Mouse (Mus musculus) mouse trophoblast stem cell (cell line): Measurements from ENCODE around the gene Gm37240.
"Not testable (repeated sequence)": the region's sequence is repeated elsewhere in the genome, so short reads cannot be mapped to it uniquely, and the experiment has no call there.

Source experiments
- in situ Hi-C, 2 experiments: fragments of 300-500 bp; cut with MseI, MboI; formaldehyde crosslinking; loops; 2 replicates in 1 of 2; 3 replicates in 1 of 2; pipeline ENCODE4 v1.15.1; 2025

The Gm37240 gene

DNA sequence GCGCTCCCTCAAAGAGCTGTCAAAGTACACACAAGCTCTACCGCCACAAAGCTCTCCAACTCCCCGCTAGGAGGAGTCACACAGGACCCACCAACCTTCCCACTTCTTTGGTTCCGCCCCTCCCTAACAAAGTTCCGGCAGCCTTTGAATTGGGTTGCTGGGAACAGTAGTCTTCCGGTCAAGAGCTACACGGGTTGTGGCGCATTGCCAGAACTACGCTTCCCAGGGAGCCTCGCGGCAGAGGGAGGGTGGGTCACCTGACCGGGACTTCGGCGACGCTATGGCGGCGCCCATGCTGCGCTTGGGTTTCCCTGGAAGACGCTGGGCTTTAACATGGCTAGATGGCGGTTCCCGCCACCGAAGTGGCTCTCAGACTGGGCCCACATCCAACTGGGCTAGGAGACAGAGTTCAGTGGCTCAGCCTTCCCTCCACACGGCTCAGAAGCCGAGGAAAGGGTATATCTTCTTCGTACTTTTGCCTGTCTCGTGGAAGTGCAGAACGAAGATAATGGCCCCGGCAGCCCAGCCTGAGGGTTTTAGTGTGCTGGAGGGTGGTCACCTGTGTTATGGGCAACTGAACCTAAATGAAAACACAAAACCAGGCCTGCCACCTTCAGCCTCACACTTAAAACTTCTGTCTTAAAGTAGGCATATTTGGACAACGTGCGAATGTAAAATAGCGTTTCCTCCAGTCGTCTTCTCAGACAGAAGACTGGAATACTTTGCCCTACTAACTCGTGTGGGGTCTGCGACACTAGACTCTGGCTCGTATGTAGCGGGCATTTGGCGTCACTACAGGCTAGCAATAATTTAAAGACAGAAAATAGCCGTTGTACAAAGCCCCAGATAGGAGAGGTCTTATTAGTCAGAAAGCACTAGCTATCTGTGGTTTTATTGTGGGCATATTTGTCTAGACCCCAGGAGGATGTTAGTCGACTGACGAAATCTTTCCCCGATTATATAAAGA lies 313.2 kb downstream of the Gm37240 start, which contains the start of gene Gatb:
Gene Gatb, plus strand, starts transcription at position 256 of the 967 bp plus-strand sequence.
- in situ Hi-C loops: no loop called here

DNA sequence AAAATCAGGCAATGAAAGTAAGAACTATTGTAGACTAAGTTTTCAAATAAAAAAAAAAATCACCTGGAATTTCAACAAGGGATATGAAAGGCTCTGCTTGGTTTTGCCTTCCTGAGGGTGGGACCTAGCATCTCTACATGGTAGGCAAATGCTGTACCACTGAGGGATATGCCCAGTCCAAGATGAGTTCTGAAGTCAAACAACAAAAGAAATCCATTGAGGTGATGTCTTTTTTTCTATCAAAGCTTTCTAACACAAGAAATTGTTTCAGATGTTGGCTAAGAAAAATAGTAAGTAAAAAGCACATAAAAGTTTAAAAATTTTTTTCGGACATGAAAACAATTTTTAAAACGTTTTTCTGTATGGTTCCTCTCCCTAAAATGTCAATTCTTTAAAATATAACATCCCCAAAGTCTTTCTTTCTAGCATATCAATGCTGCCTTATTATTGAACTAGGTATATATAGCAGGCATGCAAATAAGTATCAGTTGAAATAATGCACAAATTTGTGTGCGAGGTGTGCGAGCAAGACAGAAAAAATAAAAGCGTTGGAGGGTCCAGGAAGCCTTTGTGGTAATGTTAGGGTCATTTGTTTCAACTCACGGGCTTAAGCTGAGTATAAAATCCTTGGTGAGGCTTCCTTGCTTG lies 314.0 kb downstream of the Gm37240 start:
- in situ Hi-C loops: no loop called here

GRCm38 (mm10) chr3:85572502-85572901 lies 314.8 kb downstream of the Gm37240 start:
- in situ Hi-C loops: not testable (repeated sequence)

DNA sequence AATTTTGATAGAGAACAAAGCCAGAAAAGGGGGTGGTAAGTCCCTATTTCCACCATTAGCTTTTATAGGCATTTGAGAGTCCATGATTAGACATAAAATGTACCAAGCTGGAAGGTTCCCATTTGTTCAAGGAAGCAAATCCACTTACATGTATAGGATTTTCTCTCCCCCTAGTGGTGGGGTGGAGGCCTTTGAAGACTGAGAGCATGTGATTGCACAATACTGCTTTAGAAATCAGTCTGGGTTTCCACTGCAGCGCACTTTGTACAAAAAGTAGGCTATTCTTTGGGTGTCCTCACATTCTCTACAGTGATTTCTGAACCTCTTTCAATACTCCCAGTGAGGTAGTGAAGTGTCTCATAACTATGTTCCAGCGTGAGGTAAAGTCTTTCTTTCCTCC lies 316.0 kb downstream of the Gm37240 start:
- in situ Hi-C loops: no loop called here

- in situ Hi-C loops: loop anchor here in 1 of 2 experiments (10.0 kb wide), 1 partner anchor 640 kb away; no protein-coding TSS in a partner anchor
These were observed 322.7 kb downstream of the Gm37240 start for GRCm38 (mm10) chr3:85564603-85565002.

DNA sequence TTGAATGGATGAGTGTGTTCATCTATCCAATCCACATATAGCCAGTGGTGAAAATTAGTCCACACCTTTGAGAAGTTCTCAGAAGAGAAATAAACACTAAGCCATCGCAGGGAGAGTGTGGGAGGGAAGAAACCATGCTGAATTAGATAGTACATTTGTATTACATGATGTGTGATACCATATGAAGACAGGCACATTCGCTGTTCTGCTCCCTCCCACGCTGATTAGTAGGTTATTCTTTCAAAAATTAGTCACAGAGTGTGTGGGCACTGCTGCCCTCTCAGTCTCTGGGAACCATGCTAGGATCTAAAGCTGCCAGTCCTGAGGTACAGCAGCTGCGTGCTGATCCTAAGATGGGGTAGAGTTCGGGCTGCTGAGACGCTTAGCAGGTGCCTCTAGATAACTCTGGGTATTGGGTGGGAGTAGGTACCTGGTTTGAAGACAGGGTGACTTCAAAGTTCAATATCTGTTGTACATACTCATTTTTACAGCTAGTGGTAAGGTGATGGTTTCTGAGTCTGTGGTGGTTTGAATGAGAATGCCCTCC lies 333.5 kb downstream of the Gm37240 start:
- in situ Hi-C loops: no loop called here

- in situ Hi-C loops: no loop called here
These were observed 336.0 kb downstream of the Gm37240 start for GRCm38 (mm10) chr3:85551352-85551751.

- in situ Hi-C loops: no loop called here
These were observed 337.0 kb downstream of the Gm37240 start for GRCm38 (mm10) chr3:85550312-85550711.

- in situ Hi-C loops: no loop called here
These were observed 343.7 kb downstream of the Gm37240 start for GRCm38 (mm10) chr3:85543652-85544051.

GRCm38 (mm10) chr3:85542765-85543164 lies 344.6 kb downstream of the Gm37240 start:
- in situ Hi-C loops: no loop called here

- in situ Hi-C loops: no loop called here
These were observed 351.4 kb downstream of the Gm37240 start for GRCm38 (mm10) chr3:85535621-85536520.

- in situ Hi-C loops: no loop called here
These were observed 352.3 kb downstream of the Gm37240 start for GRCm38 (mm10) chr3:85535042-85535441.

DNA sequence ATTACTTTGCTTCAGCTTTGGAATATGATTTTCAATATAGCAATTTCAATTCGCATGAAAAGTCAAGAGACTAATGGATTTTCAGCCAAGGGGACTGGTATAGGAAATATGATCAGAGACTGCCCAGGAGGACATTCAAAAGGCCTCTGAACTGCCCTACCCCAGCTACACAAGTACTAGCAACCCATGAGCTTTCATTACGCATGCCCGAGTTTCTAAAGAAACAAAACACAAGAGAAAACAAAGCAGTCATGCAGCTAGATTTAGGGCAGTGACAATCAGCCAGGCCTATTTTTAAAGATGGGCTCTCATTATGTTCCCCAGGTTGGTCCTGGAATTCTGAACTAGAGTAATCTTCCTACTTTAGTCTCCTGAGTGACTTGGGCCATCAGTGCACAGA lies 354.9 kb downstream of the Gm37240 start:
- in situ Hi-C loops: no loop called here

GRCm38 (mm10) chr3:85530601-85531161 lies 356.6 kb downstream of the Gm37240 start:
- in situ Hi-C loops: no loop called here

GRCm38 (mm10) chr3:85521311-85521907 lies 365.9 kb downstream of the Gm37240 start:
- in situ Hi-C loops: no loop called here

DNA sequence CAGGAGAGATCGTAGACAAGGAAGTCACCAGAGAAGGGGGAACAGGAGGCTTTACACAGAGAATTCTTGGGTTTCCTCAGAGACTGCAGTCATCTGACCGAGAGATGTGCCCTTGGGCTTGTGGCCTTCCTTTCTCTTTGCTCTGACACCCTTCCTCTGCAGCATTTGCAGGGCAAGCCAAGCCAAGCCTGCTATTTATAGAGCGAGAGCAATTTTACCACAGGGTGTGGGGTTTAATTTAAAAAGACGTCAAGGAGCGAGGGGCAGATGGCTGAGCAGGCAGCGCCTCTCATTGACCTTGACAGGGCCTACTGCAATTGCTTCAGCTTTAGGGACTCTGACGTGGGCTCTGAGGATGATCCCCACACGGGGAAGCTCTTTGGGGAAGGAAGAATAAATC lies 368.6 kb downstream of the Gm37240 start:
- in situ Hi-C loops: no loop called here

GRCm38 (mm10) chr3:85518072-85518471 lies 369.2 kb downstream of the Gm37240 start:
- in situ Hi-C loops: no loop called here

DNA sequence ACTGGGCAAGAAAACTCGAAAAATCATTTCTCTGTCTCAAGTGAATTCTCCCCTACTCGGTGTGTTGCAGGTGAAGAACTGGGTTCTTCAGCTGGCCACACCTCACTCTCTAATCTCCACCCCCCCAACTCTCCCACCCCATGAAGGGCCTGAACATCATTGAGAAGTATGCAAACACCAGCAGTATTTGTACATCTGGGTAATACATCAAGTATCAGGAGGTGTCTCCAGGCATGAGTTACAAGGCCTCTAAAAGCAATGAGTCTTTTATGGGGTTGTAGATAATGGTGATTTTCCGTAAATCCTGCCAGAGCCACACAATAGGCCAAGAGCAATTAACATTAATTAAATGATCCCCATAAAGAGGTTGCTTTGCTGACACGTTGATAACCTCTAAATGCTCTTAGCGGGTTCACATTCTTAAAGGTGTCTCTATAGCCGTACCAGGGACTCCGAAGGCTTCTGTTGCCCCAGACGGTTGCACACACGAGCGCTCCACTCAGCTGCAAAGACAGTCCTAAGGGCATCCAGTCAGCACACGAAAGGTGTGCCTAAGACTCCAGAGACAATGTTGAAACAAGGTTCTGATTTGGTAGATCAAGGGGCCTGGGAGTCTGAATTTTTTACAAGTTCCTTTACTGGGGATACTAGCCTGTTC lies 370.4 kb downstream of the Gm37240 start:
- in situ Hi-C loops: no loop called here

DNA sequence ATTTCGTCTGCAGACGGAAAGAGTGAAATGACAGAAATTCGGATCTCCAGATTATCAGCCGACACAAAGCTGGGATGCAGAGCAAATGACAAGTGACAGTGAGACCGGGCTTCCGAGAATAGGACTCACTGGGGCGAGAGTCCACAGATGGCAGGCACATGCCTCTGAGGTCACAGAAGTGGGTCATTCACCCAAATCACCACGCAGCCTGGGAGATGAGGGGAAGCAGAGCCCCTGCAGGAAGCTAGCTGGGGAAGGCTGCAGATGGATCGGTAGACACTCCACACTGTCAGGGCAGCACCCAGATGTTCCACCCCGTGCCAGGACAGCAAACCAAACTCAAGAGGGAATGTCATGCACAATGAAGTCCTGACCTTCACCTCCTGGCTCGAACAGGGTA lies 372.6 kb downstream of the Gm37240 start:
- in situ Hi-C loops: no loop called here

DNA sequence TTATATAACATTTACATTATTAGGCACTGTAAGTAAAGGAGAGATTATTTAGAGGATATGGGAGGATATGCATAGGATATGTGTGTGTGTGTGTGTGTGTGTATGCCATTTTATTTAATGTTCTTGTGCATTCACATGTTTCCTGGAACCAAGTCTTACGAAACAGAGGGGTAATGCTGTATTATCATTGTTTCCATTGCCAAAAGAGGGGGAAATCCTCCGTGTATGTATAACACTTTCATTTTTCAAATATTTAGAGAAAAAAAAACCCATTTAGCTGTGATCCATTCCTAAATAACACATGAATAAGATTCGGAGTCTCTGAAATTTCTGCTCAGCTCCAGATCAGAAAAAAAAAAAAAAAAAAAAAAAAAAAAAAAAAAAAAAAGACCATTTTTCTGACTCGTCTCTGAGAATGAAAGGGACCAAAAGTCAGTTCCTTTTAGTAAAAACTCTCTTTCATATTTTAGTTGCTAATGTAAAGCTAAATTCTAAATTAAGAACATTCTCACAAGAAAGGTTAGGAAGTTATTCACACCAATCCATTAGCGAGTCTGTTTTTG lies 378.5 kb downstream of the Gm37240 start:
- in situ Hi-C loops: no loop called here
